Mouse (Mus musculus) midbrain, postnatal 0 days (tissue): ENCODE results near the gene Elk4. TPM values are rescaled to one million over a fixed set of nuclear protein-coding genes. Genes with fewer than 3 reads are reported as not detected.
A peak's percentile ranks its signal among the peaks of the same experiment; 100 is the strongest.

Source experiments
- ATAC-seq: fragments of 200-750 bp; cut with Nextera tagmentation; 2 replicates; pipeline ENCODE4 v1.8.0; 2017; ENCODE audit warnings: moderate number of reproducible peaks, mild to moderate bottlenecking, moderate TSS enrichment, moderate library complexity; ENCODE audit not compliant: low FRiP score
- DNase-seq: peaks from one replicate; pipeline ENCODE4 v3.0.0-alpha.2; 2015; ENCODE audit warnings: low spot score
- H3K27ac ChIP-seq: fragments of 300-500 bp; sonication (generic); 2 replicates; pipeline ENCODE4 v1.5.1; 2014; ENCODE audit warnings: low read depth, mild to moderate bottlenecking, low read length, mixed read lengths
- H3K27me3 ChIP-seq: fragments of 300-500 bp; sonication (generic); 2 replicates; pipeline ENCODE4 v1.6.1; 2014; ENCODE audit warnings: low read length, control low read depth, mixed read lengths; ENCODE audit not compliant: insufficient read depth
- H3K36me3 ChIP-seq: fragments of 300-500 bp; sonication (generic); 2 replicates; pipeline ENCODE4 v1.6.1; 2014; ENCODE audit warnings: low read length, control low read depth, mixed read lengths; ENCODE audit not compliant: insufficient read depth
- H3K4me1 ChIP-seq: fragments of 300-500 bp; sonication (generic); 2 replicates; pipeline ENCODE4 v1.6.1; 2014; ENCODE audit warnings: mild to moderate bottlenecking, control low read depth, antibody characterized with exemption, low read length, mixed read lengths; ENCODE audit not compliant: insufficient read depth
- H3K4me2 ChIP-seq: fragments of 300-500 bp; sonication (generic); 2 replicates; pipeline ENCODE4 v1.6.1; 2014; ENCODE audit warnings: low read depth, mild to moderate bottlenecking, low read length, mixed read lengths; ENCODE audit not compliant: poor library complexity, severe bottlenecking
- H3K4me3 ChIP-seq: fragments of 300-500 bp; sonication (generic); 2 replicates; pipeline ENCODE4 v1.5.1; 2014; ENCODE audit warnings: low read depth, mild to moderate bottlenecking, low read length, moderate library complexity
- H3K9ac ChIP-seq: fragments of 300-500 bp; sonication (generic); replicated peaks from 2 replicates; pipeline ENCODE4 v1.6.1; 2014; ENCODE audit warnings: mild to moderate bottlenecking, low read length, moderate library complexity, mixed read lengths; ENCODE audit not compliant: poor library complexity, severe bottlenecking
- H3K9me3 ChIP-seq: fragments of 300-500 bp; sonication (generic); 2 replicates; pipeline ENCODE4 v1.6.1; 2016; ENCODE audit warnings: low read length, control low read depth
- CTCF ChIP-seq: IDR thresholded peaks from 2 replicates; pipeline ENCODE4 v1.5.1; 2016; ENCODE audit warnings: antibody characterized with exemption, mild to moderate bottlenecking
- WGBS: fragments of 180-500 bp; shearing (Covaris S2); extraction: QIAGEN DNeasy Blood & Tissue Kit; methylation state at CpG from one replicate; pipeline ENCODE4 v1.1.7; 2014; 5-methylcytosine and 5-hydroxymethylcytosine counted together
- polyA plus RNA-seq: library from polyadenylated mRNA; unstranded; fragments of >200 nt; fragmentation: Nextera tagmentation; extraction: Ambion mirVana; gene quantifications from 2 replicates; pipeline ENCODE4 v1.2.1, GENCODE M21; 2015
- total RNA-seq: library from RNA; depleted of rRNA; stranded (reverse); fragments of >200 nt; gene quantifications from 2 replicates; pipeline ENCODE4 v1.2.3, GENCODE M21; 2014

The Elk4 gene
- total and polyA plus RNA-seq, 2 experiments from 2014 or later, result 8.1 to 17.6 TPM

- H3K27me3 ChIP-seq, result no peaks in the 10 kb centered on the region; the same call in 1 of the 2 replicates
- no peak overlapping the region for H3K4me3 ChIP-seq
- DNase-seq (no peak), ATAC-seq (no peak)
- H3K9me3 ChIP-seq, result no peaks in the 10 kb centered on the region
- no peak overlapping the region for H3K9ac ChIP-seq
- H3K27ac ChIP-seq, result no peak overlapping the region
- no peak for TF ChIP-seq CTCF
- whole genome bisulfite sequencing, result 90% methylated on average over 5 of the region's 5 CpGs
- H3K4me1 ChIP-seq, result no peaks in the 10 kb centered on the region
- H3K36me3 ChIP-seq, result no peaks in the 10 kb centered on the region
- no peak overlapping the region for H3K4me2 ChIP-seq
Measured at GRCm38 (mm10) chr1:131976886-131977285, 30.5 kb upstream of the Elk4 start.

GRCm38 (mm10) chr1:131980471-131980870 is 26.9 kb upstream of the Elk4 start:
- Histone ChIP-seq H3K27ac (no peak overlapping the region), H3K9me3 (no peaks in the 10 kb centered on the region), H3K27me3 (no peaks in the 10 kb centered on the region), H3K9ac (no peak overlapping the region), H3K4me1 (no peaks in the 10 kb centered on the region), H3K4me2 (no peak overlapping the region), H3K36me3 (no peaks in the 10 kb centered on the region), H3K4me3 (no peak overlapping the region)
- WGBS, result 40% methylated on average over 2 of the region's 2 CpGs
- no peak for ATAC-seq
- no peak for DNase-seq
- no peak for TF ChIP-seq CTCF

DNA sequence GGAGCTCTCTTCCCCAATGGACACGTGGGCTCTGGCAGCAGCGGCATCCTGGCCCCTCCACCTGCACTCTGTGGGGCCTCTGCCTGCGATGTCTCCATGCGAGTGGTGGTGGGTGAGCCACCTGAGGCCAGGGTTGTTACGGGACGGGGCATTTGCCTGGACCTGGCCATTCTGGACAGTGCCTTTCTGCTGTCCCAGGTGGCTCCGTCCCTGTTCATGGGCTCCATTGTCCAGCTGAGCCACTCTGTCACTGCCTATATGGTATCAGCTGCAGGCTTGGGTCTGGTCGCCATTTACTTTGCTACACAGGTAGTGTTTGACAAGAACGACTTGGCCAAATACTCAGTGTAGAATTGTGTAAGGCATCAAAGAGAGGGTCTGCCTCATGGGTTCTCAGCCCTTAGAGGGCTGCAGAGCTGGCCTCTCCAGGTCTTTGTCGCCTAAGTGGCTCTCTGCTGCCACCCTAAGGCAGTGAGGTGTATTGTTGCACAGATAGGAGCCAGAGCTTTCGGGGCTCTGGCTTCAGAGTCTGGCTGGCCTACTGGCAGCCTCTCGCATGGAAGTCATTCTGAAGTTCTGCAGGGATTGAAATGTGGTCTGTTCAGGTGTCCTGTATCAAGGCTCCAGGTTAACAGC is 25.9 kb upstream of the Elk4 start:
- Histone ChIP-seq H3K9me3 (no peaks in the 10 kb centered on the region), H3K4me3 (no peak overlapping the region), H3K4me2 (no peak overlapping the region), H3K4me1 (no peaks in the 10 kb centered on the region), H3K9ac (no peak overlapping the region), H3K27ac (no peak overlapping the region), H3K36me3 (no peaks in the 10 kb centered on the region), H3K27me3 (no peaks in the 10 kb centered on the region)
- TF ChIP-seq CTCF, result peak; percentile 86
- 53% methylated on average over 12 of the region's 12 CpGs for WGBS
- peak; percentile 77 for DNase-seq
- ATAC-seq, result peak; percentile 24; the same call in 1 of the 2 replicates

- peak; percentile 54 for ATAC-seq
- TF ChIP-seq CTCF, result peak; percentile 97
- 12% methylated on average over 5 of the region's 5 CpGs for WGBS
Measured at GRCm38 (mm10) chr1:131982907-131983306, 24.5 kb upstream of the Elk4 start.

GRCm38 (mm10) chr1:131983806-131984205 is 23.6 kb upstream of the Elk4 start:
- Histone ChIP-seq H3K9ac (no peak overlapping the region), H3K27me3 (no peaks in the 10 kb centered on the region), H3K4me3 (no peak overlapping the region), H3K4me2 (no peak overlapping the region), H3K4me1 (no peaks in the 10 kb centered on the region), H3K9me3 (no peaks in the 10 kb centered on the region), H3K27ac (no peak overlapping the region), H3K36me3 (no peaks in the 10 kb centered on the region)
- no peak for DNase-seq
- WGBS, result 85% methylated on average over 2 of the region's 2 CpGs
- TF ChIP-seq CTCF, result no peak
- no peak for ATAC-seq

More at GRCm38 (mm10) chr1:131982907-131983306, 24.5 kb upstream of the Elk4 start:
- Histone ChIP-seq H3K9ac (no peak overlapping the region), H3K36me3 (no peaks in the 10 kb centered on the region), H3K4me1 (no peaks in the 10 kb centered on the region), H3K27me3 (no peaks in the 10 kb centered on the region), H3K27ac (no peak overlapping the region), H3K9me3 (no peaks in the 10 kb centered on the region), H3K4me3 (no peak overlapping the region), H3K4me2 (no peak overlapping the region)
- peak; percentile 78 for DNase-seq

DNA sequence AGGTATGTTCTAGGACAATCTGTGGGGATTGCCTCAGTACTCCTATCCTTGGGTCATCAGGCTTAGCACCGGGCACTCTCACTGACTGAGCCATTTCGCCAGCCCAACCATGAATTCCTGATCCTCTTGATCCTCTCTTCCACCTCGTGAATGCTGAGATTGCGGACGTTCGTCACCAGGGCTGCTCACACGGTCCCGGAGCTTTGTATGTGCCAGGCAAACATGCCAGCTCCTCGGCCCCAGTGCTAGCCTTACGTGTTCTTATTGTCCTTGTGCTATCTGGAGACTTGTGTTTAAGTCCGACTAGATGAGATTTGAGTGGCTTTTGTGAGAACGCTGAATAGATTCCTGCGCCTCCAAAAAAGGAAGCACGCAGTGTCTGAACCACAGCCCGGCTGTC is 20.0 kb upstream of the Elk4 start:
- Histone ChIP-seq H3K9ac (no peak overlapping the region), H3K4me2 (no peak overlapping the region), H3K4me3 (no peak overlapping the region), H3K27ac (no peak overlapping the region), H3K36me3 (no peaks in the 10 kb centered on the region), H3K9me3 (no peaks in the 10 kb centered on the region), H3K4me1 (no peaks in the 10 kb centered on the region), H3K27me3 (no peaks in the 10 kb centered on the region)
- WGBS, result 66% methylated on average over 15 of the region's 15 CpGs
- DNase-seq (no peak), ATAC-seq (no peak)
- TF ChIP-seq CTCF, result no peak
